Mouse (Mus musculus): ENCODE measurements around the gene Babam2.

- TF ChIP-seq POLR2A (IDR thresholded peaks at IDR 0.05; ENCODE audit: insufficient read depth, low read length) (no peak), CTCF (IDR thresholded peaks at IDR 0.05; ENCODE audit: low read depth, low read length) (no peak), EP300 (IDR thresholded peaks at IDR 0.05; ENCODE audit: insufficient read depth, low read depth, low read length) (no peak)
Measured at GRCm38 (mm10) chr5:31860831-31861624, 163.5 kb downstream of the Babam2 start.
